Mouse (Mus musculus): ENCODE data around the gene Tshz2. TPM values are rescaled to one million over a fixed set of nuclear protein-coding genes. Genes with fewer than 3 reads are reported as not detected.

The Tshz2 gene
- total RNA-seq, 2 experiments from 2014 or later = 22.4 to 24.8 TPM

- no peak for DNase-seq
Measured at GRCm38 (mm10) chr2:169871436-169872060, 238.7 kb downstream of the Tshz2 start.

GRCm38 (mm10) chr2:169873442-169873841 is 240.6 kb downstream of the Tshz2 start:
- no peak for DNase-seq

- no peak for DNase-seq
Measured at GRCm38 (mm10) chr2:169887921-169888320, 255.1 kb downstream of the Tshz2 start.

- no peak for DNase-seq
Measured at GRCm38 (mm10) chr2:169892441-169893038, 259.7 kb downstream of the Tshz2 start.

- DNase-seq = no peak
Measured at GRCm38 (mm10) chr2:169902896-169903295, 270.1 kb downstream of the Tshz2 start.

- no peak for DNase-seq
Measured at GRCm38 (mm10) chr2:169906396-169906795, 273.6 kb downstream of the Tshz2 start.

GRCm38 (mm10) chr2:169907979-169908378 is 275.2 kb downstream of the Tshz2 start:
- DNase-seq = no peak

GRCm38 (mm10) chr2:169910606-169911005 is 277.8 kb downstream of the Tshz2 start:
- no peak for DNase-seq

- no peak for DNase-seq
Measured at GRCm38 (mm10) chr2:169912826-169913225, 280.0 kb downstream of the Tshz2 start.

- DNase-seq = no peak
Measured at GRCm38 (mm10) chr2:169914903-169915302, 282.1 kb downstream of the Tshz2 start.

GRCm38 (mm10) chr2:169915326-169915725 is 282.5 kb downstream of the Tshz2 start:
- no peak for DNase-seq

- DNase-seq = no peak
Measured at GRCm38 (mm10) chr2:169919111-169919695, 286.4 kb downstream of the Tshz2 start.

- DNase-seq = no peak
Measured at GRCm38 (mm10) chr2:169924177-169924810, 291.5 kb downstream of the Tshz2 start.

GRCm38 (mm10) chr2:169925466-169925865 is 292.7 kb downstream of the Tshz2 start:
- DNase-seq = peak; percentile 31

- peak; percentile 37 for DNase-seq
Measured at GRCm38 (mm10) chr2:169926016-169926415, 293.2 kb downstream of the Tshz2 start.

- no peak for DNase-seq
Measured at GRCm38 (mm10) chr2:169927401-169927800, 294.6 kb downstream of the Tshz2 start.

- DNase-seq = peak; percentile 20
Measured at GRCm38 (mm10) chr2:169928447-169929120, 295.8 kb downstream of the Tshz2 start.

- no peak for DNase-seq
Measured at GRCm38 (mm10) chr2:169929540-169930497, 297.0 kb downstream of the Tshz2 start.

GRCm38 (mm10) chr2:169935642-169936041 is 302.8 kb downstream of the Tshz2 start:
- no peak for DNase-seq

GRCm38 (mm10) chr2:169940297-169941142 is 307.7 kb downstream of the Tshz2 start:
- DNase-seq = no peak

Measured in gastrocnemius, postnatal 10 days (tissue).